Mouse (Mus musculus): ENCODE measurements around the gene Fcrl6.

GRCm38 (mm10) chr1:172651288-172651987, 49.1 kb upstream of the Fcrl6 start:
- TF ChIP-seq CTCF (IDR thresholded peaks at IDR 0.05; ENCODE audit: extremely low read depth, insufficient read depth, low read length) (no peak), POLR2A (IDR thresholded peaks at IDR 0.05; ENCODE audit: extremely low read depth, insufficient read depth, low read length) (no peak)
